Mouse (Mus musculus): ENCODE measurements around the gene 9930111J21Rik1. TPM values are rescaled to one million over a fixed set of nuclear protein-coding genes. Genes with fewer than 3 reads are reported as not detected.
"Not testable (repeated sequence)": the region's sequence is repeated elsewhere in the genome, so short reads cannot be mapped to it uniquely, and the experiment has no call there.

The 9930111J21Rik1 gene
- 0.48 and 0.51 TPM in 2 replicates for polyA plus RNA-seq (2014; fragmentation: Nextera tagmentation; extraction: Ambion mirVana)

- H3K4me2 ChIP-seq; H3K4me1 ChIP-seq (replicated peaks; ENCODE audit: control insufficient read depth, insufficient read depth, low read length); DNase-seq (ENCODE audit: low spot score); H3K9ac ChIP-seq (ENCODE audit: low read depth, low read length); H3K27ac ChIP-seq (ENCODE audit: low read depth, low read length); H3K27me3 ChIP-seq (replicated peaks; ENCODE audit: control insufficient read depth, insufficient read depth, low read length); H3K4me3 ChIP-seq (ENCODE audit: low read depth, low read length); H3K9me3 ChIP-seq (ENCODE audit: control insufficient read depth, low read length); H3K36me3 ChIP-seq (ENCODE audit: control insufficient read depth, insufficient read depth, low read length); ATAC-seq (replicated peaks; ENCODE audit: low FRiP score): not testable (repeated sequence)
- no CpG with 5 or more reads among the region's 3 CpGs for WGBS
These were observed at the start of gene 9930111J21Rik1 for GRCm38 (mm10) chr11:48979251-48979650. TSS of gene 9930111J21Rik1 (minus strand) at chr11:48979398.

- DNase-seq (ENCODE audit: low spot score) = not testable (repeated sequence)
These were observed 32.9 kb upstream of the 9930111J21Rik1 start for GRCm38 (mm10) chr11:49012074-49012473.

GRCm38 (mm10) chr11:49006785-49007184 lies 27.6 kb upstream of the 9930111J21Rik1 start:
- H3K4me3 ChIP-seq (ENCODE audit: low read depth, low read length); H3K27ac ChIP-seq (ENCODE audit: low read depth, low read length); ATAC-seq (replicated peaks; ENCODE audit: low FRiP score); H3K4me1 ChIP-seq (replicated peaks; ENCODE audit: control insufficient read depth, insufficient read depth, low read length); H3K27me3 ChIP-seq (replicated peaks; ENCODE audit: control insufficient read depth, insufficient read depth, low read length); H3K9me3 ChIP-seq (ENCODE audit: control insufficient read depth, low read length); H3K36me3 ChIP-seq (ENCODE audit: control insufficient read depth, insufficient read depth, low read length); H3K4me2 ChIP-seq; H3K9ac ChIP-seq (ENCODE audit: low read depth, low read length); DNase-seq (ENCODE audit: low spot score): not testable (repeated sequence)
- WGBS = 60% methylated on average over 1 of the region's 1 CpGs

More at GRCm38 (mm10) chr11:49012074-49012473, 32.9 kb upstream of the 9930111J21Rik1 start:
- H3K27ac ChIP-seq (ENCODE audit: low read depth, low read length); H3K36me3 ChIP-seq (ENCODE audit: control insufficient read depth, insufficient read depth, low read length); H3K9me3 ChIP-seq (ENCODE audit: control insufficient read depth, low read length); H3K27me3 ChIP-seq (replicated peaks; ENCODE audit: control insufficient read depth, insufficient read depth, low read length); ATAC-seq (replicated peaks; ENCODE audit: low FRiP score); H3K4me1 ChIP-seq (replicated peaks; ENCODE audit: control insufficient read depth, insufficient read depth, low read length); H3K4me3 ChIP-seq (ENCODE audit: low read depth, low read length); H3K4me2 ChIP-seq; H3K9ac ChIP-seq (ENCODE audit: low read depth, low read length): not testable (repeated sequence)

- WGBS = 42% methylated on average over 2 of the region's 2 CpGs
These were observed 27.1 kb upstream of the 9930111J21Rik1 start for GRCm38 (mm10) chr11:49006317-49006716.

GRCm38 (mm10) chr11:49000411-49000810 lies 21.2 kb upstream of the 9930111J21Rik1 start:
- WGBS = 67% methylated on average over 1 of the region's 1 CpGs
- H3K4me2 ChIP-seq; H3K36me3 ChIP-seq (ENCODE audit: control insufficient read depth, insufficient read depth, low read length); H3K9ac ChIP-seq (ENCODE audit: low read depth, low read length); H3K4me3 ChIP-seq (ENCODE audit: low read depth, low read length); H3K27ac ChIP-seq (ENCODE audit: low read depth, low read length); ATAC-seq (replicated peaks; ENCODE audit: low FRiP score); H3K9me3 ChIP-seq (ENCODE audit: control insufficient read depth, low read length); H3K27me3 ChIP-seq (replicated peaks; ENCODE audit: control insufficient read depth, insufficient read depth, low read length); DNase-seq (ENCODE audit: low spot score); H3K4me1 ChIP-seq (replicated peaks; ENCODE audit: control insufficient read depth, insufficient read depth, low read length): not testable (repeated sequence)

More at GRCm38 (mm10) chr11:49006317-49006716, 27.1 kb upstream of the 9930111J21Rik1 start:
- DNase-seq (ENCODE audit: low spot score); ATAC-seq (replicated peaks; ENCODE audit: low FRiP score); H3K9me3 ChIP-seq (ENCODE audit: control insufficient read depth, low read length); H3K9ac ChIP-seq (ENCODE audit: low read depth, low read length); H3K4me3 ChIP-seq (ENCODE audit: low read depth, low read length); H3K27ac ChIP-seq (ENCODE audit: low read depth, low read length); H3K4me1 ChIP-seq (replicated peaks; ENCODE audit: control insufficient read depth, insufficient read depth, low read length); H3K36me3 ChIP-seq (ENCODE audit: control insufficient read depth, insufficient read depth, low read length); H3K4me2 ChIP-seq; H3K27me3 ChIP-seq (replicated peaks; ENCODE audit: control insufficient read depth, insufficient read depth, low read length): not testable (repeated sequence)

- H3K9me3 ChIP-seq (ENCODE audit: control insufficient read depth, low read length); H3K4me1 ChIP-seq (replicated peaks; ENCODE audit: control insufficient read depth, insufficient read depth, low read length); H3K36me3 ChIP-seq (ENCODE audit: control insufficient read depth, insufficient read depth, low read length); H3K4me2 ChIP-seq; DNase-seq (ENCODE audit: low spot score); ATAC-seq (replicated peaks; ENCODE audit: low FRiP score); H3K27ac ChIP-seq (ENCODE audit: low read depth, low read length); H3K4me3 ChIP-seq (ENCODE audit: low read depth, low read length); H3K9ac ChIP-seq (ENCODE audit: low read depth, low read length); H3K27me3 ChIP-seq (replicated peaks; ENCODE audit: control insufficient read depth, insufficient read depth, low read length): not testable (repeated sequence)
- 24% methylated on average over 2 of the region's 2 CpGs for WGBS
These were observed 14.8 kb upstream of the 9930111J21Rik1 start, which contains the start of gene Tgtp1 for GRCm38 (mm10) chr11:48994018-48994417. TSS of gene Tgtp1 (minus strand) at chr11:48994172.

- not testable (repeated sequence) for ATAC-seq (replicated peaks; ENCODE audit: low FRiP score); H3K36me3 ChIP-seq (ENCODE audit: control insufficient read depth, insufficient read depth, low read length); H3K27me3 ChIP-seq (replicated peaks; ENCODE audit: control insufficient read depth, insufficient read depth, low read length); H3K4me3 ChIP-seq (ENCODE audit: low read depth, low read length); H3K27ac ChIP-seq (ENCODE audit: low read depth, low read length); DNase-seq (ENCODE audit: low spot score); H3K4me2 ChIP-seq; H3K4me1 ChIP-seq (replicated peaks; ENCODE audit: control insufficient read depth, insufficient read depth, low read length); H3K9me3 ChIP-seq (ENCODE audit: control insufficient read depth, low read length); H3K9ac ChIP-seq (ENCODE audit: low read depth, low read length)
- 39% methylated on average over 10 of the region's 10 CpGs for WGBS
These were observed 14.1 kb upstream of the 9930111J21Rik1 start for GRCm38 (mm10) chr11:48993296-48993695.

GRCm38 (mm10) chr11:48991740-48992520 lies 12.7 kb upstream of the 9930111J21Rik1 start, which contains the start of gene Gm12185:
TSS of gene Gm12185 (minus strand) at chr11:48992226.
- not testable (repeated sequence) for H3K36me3 ChIP-seq (ENCODE audit: control insufficient read depth, insufficient read depth, low read length); H3K27ac ChIP-seq (ENCODE audit: low read depth, low read length); H3K4me2 ChIP-seq; H3K9ac ChIP-seq (ENCODE audit: low read depth, low read length); H3K4me3 ChIP-seq (ENCODE audit: low read depth, low read length); H3K27me3 ChIP-seq (replicated peaks; ENCODE audit: control insufficient read depth, insufficient read depth, low read length); ATAC-seq (replicated peaks; ENCODE audit: low FRiP score); H3K4me1 ChIP-seq (replicated peaks; ENCODE audit: control insufficient read depth, insufficient read depth, low read length); DNase-seq (ENCODE audit: low spot score); H3K9me3 ChIP-seq (ENCODE audit: control insufficient read depth, low read length)
- WGBS = 62% methylated on average over 4 of the region's 4 CpGs

GRCm38 (mm10) chr11:48989981-48990380 lies 10.8 kb upstream of the 9930111J21Rik1 start:
- not testable (repeated sequence) for H3K36me3 ChIP-seq (ENCODE audit: control insufficient read depth, insufficient read depth, low read length); H3K9me3 ChIP-seq (ENCODE audit: control insufficient read depth, low read length); H3K4me3 ChIP-seq (ENCODE audit: low read depth, low read length); ATAC-seq (replicated peaks; ENCODE audit: low FRiP score); H3K27ac ChIP-seq (ENCODE audit: low read depth, low read length); H3K4me1 ChIP-seq (replicated peaks; ENCODE audit: control insufficient read depth, insufficient read depth, low read length); H3K4me2 ChIP-seq; H3K27me3 ChIP-seq (replicated peaks; ENCODE audit: control insufficient read depth, insufficient read depth, low read length); DNase-seq (ENCODE audit: low spot score); H3K9ac ChIP-seq (ENCODE audit: low read depth, low read length)
- WGBS = 48% methylated on average over 2 of the region's 2 CpGs
